Mouse (Mus musculus) ovary, postnatal 36 days (tissue): ENCODE measurements around the gene Stum.

Experiments
- DNase-seq: peaks from one replicate; pipeline ENCODE4 v3.0.0; 2022; ENCODE audit warnings: low spot score, mixed read lengths

The Stum gene

DNA sequence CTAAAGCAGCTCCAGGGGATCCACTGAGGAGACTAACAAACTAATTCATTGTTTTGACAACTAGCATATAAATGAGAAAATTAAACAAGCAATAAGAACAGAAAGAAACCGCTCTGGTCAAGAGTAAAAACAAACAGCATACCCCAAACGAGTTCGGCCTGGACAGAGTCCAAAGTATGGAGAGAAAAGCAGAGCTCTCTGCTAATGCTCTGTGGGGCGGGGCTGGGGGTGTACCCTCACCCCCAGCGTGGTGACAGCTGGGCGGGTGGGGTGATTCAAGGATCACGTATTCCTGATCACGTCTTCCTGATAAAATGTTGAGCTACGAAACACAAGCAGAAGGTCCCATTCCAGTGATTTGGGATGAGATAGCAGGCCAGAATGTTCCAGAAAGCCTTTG lies 9.5 kb upstream of the Stum start:
- no peak for DNase-seq

DNA sequence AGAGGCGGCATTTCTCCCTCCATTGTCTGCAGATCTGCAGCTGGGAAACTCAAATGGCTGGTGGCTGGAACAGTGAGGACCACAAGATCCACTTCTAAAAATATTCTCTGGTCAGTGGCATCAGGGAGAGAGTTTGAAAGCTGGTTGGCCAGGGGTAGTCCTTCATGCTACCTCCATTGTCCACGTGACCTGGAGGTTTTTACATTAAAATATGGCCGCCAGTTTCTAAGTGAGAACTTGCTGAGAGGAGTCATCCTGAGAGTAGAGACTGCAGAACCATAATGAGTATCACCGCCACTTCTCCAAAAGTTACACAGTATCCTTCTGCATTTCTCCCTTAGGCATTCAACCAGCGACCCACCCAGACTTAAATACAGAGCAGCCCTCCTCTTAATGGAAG lies 2.0 kb upstream of the Stum start:
- DNase-seq: no peak

DNA sequence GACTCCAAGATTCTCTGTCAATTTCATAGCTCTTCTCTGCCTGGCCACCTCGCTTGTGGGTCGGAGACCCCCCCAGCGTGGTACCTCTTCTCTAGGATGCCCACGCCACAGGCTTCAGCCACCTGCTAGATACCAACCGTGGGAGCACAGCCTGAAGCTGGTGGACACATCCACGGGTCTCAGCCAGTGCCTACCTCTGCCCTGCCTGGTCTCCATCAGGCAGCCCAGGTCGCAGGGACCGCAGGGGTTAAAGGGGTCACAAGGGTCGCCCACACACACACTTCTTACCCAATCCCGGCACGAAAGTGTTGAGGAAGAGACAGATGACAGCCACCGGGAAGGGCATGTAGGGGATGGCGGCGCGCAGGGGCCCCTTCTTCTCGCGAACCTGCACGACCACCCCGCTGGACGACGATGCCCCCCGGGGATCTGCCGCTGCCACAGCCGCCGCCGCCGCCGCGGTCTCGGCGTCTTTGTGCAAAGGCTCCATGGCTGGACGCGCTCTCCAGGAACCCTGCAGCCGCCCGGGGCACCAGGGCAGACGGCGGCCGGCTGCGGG lies 385 bp downstream of the Stum start:
- no peak for DNase-seq

DNA sequence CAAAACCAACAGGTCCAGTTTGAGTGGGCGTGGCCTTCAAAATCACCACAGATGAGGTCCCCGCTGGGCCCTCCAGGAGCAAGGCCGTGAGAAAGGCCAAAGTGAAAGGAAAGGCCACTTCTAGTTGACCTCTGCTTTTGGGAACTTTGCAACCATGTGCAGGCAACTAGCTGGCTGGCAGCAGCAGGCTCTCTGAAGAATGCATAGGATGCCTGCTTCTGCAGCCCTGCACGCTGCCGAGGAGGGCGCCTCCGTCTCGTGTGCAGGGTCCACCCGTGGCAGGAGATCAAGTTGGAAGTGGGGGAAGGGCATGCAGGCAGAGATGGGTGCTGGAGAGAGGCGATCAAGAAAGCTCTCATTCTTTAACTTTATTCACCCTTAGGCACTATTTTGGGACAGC lies 1.3 kb downstream of the Stum start:
- no peak for DNase-seq

DNA sequence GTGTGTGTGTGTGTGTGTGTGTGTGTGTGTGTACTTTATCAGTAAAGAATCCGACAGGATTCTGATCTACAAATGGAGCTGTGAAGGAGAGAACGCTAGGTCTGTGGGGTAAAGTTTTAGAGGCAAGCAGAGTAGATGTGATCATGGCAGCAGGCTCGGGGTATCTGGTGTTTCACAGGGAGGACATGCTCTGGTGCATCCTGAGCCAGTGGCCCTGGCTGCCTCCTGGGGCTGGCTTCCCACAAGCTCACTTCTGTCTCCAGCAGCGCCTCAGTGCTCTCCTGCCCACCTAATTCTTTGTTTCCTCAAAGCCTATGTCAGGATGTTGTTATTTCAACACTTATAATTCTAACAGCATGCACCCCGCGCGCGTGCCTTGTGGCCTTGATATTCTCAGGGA lies 2.0 kb downstream of the Stum start:
- DNase-seq: no peak

DNA sequence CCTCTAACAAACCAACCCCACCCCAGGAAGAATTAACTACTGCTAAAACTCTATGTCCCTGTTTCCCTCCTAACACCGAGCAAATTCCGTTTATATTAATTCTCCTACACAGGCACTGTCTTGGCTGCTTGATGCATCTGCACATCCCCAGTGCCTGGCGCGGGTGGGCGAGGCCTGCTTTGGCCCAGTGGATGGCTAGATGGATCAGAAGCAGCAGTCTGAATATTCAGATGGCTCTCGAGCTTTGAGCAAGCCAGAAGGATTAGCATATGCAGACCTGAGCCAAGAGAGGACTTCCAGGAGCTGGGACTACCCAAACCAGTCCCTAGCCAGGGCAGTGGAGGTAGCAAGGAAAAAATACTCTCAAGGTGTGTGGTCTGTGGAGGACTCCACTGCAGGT lies 3.0 kb downstream of the Stum start:
- DNase-seq: no peak

DNA sequence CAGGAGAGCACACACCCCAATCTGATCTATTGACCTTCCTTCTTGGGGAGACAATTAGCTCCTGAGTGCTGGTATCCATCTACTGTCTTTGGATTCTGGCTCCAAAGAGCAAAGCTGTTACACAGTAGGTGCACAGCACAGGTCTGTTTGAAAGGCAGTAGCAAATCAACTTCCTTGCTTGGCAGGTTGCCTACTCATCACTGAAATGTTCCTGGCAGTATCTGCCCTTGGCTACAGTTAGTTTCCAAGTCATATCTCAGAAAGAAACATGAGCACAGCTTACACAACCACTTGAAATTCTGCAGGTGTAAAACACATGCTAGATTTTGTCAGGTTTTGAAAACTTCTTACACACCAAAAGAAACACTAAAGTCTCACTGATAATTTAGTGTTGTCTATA lies 9.7 kb downstream of the Stum start:
- no peak for DNase-seq

DNA sequence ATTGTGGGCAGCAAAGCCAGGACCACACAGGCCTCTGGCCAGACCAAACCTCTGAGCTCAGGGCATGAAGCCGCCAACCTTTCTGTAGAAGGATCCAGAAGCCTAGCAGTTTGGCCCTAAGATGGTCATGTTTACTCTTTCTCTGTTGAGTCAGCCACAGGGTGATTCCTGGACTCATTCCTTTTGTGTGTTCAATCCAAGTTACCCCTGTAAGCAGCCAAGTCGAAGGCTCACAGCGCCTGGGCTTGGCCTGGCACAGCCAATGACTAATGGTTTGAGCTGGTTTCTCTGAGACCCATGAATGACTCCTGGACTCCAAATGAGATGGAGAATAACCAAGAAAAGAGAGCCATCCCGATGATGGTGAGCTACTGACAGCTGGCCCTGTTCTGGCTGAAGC lies 15.3 kb downstream of the Stum start:
- no peak for DNase-seq

DNA sequence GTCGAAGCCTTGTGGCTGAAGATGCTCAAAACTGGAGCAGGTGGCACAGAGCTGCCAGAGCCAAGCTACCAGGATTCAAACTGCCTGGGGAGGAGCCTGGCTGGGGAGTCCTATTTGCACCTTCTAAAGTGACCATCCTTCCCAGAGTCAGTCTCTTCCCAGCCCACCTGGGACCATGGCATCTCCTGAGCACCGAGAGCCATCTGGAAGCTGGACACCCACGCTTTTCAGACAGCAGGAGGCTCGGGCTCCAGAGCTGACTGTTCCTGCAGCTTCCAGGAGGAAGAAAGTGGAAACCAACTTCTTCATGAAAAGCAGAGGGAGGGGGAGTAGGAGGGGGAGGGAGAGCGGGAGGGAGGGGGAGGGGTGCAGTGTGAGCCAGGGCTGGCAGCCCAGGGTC lies 17.7 kb downstream of the Stum start:
- no peak for DNase-seq

DNA sequence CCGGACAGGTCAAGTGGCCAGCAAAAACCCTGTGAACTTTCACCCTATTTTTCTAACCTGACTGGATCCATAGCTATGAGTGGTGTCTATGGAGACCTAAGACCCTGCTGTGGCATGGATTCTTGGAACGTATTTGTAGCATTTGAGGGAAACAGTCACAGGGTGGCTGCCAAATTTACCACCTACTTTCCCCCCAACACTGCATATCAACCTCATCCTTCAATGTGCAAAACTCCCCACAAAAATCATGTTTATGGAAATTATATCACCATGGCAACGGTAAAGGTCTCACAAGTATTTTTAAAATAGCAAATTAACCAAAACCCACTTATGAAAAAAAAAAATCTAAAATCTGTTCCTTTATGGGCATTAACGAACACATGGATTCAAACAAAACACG lies 18.9 kb downstream of the Stum start:
- DNase-seq: no peak

DNA sequence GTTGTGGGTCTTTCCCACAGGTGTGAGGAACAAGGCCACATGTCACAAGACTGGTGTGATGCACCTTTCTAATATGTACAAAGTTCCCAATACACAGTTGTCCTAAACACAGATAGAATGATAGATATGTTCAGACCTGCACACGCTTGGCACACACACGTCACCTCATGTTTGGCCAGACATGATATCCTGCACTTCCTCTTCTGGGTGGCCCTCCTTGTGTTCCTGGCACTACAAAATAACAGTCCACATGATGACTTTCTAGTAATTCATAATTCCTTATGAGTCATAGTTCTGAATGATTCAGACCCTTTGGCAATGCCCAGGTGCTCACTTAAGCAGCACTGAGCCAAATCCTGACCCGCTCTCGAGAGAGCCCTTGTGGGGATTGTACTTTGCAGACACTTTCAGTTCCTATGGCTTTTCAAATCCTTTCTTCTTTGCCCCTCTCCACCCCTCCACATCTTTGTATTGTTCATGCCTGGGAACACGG lies 20.3 kb downstream of the Stum start:
- no peak for DNase-seq

DNA sequence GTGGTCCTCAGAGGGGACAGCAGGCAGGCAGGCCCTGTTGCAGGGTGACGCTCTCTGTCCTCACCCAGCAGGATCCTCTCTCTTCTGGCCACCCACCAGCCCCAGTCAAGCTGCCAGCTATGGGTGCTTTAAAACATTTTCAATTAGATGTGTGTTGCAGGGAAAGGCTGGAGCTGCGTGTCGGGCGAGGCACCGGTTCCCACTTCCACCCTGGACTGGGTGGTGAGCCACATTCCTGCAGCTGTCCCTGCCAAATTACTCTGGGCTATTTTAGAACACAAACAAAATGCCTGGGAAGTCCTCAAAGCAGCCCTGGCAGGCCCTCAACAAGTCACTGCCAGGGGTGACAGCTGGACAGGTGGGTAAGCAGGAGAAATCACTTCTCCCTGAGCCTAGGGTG lies 20.9 kb downstream of the Stum start:
- DNase-seq: no peak

DNA sequence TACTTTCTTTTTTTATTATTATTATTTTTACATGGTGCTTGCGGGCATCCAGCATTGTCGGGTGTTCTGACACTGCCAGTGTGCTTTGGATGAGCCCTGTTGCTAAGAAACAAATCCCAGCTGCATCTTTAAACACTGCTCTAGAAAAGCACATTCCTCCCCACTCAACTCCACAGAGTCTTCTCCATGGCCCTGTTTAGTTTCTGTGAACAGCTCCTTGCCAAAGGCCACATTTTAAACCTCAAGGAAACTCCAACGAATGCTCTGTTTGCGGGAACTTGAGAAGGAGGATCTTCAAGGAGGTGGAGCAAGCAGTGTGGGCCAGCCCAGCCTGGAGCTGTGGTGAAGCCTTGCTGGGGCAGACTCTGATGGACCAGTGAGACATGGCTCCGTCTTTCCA lies 22.6 kb downstream of the Stum start:
- no peak for DNase-seq

DNA sequence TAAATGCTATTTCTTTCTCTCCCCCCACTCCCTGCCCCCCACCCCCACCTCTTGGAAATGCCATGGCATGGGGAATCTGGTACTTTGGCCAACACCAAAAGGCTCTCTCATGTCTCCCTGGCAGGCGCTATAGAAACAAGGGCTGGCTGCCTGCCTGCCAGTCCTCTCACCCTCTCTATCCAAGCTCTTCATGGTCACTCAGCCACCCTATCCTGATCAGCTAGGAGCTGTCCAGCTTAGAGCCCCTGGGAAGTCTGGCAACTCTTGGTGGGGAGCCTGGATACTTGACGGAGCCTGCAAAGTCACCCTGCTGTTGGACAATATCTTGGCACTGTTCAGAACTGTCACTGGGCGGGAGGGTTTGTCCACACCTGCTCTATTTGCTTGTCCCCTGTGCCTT lies 24.6 kb downstream of the Stum start:
- peak; percentile 21 for DNase-seq

DNA sequence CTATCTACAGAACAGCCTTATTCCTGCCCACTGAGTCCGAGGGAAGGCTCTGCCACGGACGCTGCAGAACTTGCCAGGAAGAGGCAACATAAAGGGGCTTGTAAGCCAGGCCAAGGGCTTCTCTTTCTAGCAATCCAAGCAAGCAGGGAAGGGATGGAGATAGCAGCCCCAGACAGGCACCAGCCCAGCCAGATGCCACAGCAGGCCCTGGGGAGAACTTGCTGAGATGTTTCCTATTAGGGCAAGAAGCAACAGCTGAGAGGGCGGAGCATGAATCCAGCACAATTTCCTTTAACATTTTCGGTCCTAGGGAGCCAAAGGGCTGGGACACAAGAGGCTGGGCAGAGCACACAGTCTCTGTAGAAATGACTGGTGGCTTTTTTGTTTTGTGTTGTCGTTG lies 25.0 kb downstream of the Stum start:
- no peak for DNase-seq

DNA sequence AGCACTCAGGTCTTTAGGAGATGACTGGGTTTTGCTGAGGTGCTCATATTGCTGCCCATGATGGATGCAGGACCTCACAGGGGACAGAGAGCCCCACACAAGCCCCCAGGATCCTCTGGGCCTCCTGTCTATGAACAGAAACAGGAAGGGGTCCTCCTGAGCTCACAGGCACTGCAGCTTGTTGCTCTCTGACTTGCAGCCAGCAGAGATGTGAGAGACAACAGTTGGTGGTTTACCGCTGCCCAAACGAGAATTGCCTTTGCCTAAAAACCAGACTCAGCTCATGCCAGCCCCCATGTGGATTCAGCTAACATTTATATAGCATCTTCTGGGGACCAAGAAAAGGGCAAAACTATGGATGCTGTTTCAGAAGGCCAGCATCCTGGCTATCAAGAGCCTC lies 33.7 kb downstream of the Stum start:
- no peak for DNase-seq

DNA sequence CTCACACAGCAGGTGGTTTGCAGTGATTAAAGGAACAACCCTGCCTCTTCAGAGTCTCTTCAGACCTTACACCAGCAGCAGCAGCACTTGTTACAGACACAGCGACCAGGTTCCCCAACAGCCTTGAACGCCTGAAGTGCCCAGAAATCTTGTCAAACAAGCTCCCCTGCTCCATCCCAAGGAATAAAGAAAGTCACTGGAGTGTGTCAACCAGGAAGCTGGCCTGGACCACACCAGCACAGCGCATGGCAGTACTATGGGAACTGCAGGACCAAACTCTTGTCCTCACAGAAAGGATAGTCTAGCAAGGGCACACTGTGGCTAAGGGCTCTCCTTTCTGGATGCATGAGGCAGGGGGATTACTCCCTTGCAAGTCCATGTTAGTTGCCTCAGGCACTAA lies 38.9 kb downstream of the Stum start:
- no peak for DNase-seq

DNA sequence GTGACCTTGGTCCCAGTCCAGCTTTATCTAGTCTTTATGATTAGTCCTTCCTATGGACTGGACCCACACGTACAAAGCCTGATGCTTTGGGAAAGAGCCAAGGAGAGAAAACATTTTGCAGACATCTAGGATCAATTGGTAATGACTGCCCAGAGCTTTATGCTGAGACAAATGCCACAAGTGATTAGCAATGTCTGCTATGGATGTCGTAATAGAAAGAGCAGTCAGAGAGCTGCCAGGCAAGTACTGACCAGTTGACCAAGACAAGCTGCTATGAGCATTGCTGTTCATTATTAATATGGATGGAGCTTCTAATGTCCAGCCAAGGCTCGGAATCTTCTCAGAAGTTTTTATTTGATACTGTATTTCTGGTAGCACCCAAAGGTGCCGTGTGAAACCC lies 43.8 kb downstream of the Stum start:
- DNase-seq: no peak

DNA sequence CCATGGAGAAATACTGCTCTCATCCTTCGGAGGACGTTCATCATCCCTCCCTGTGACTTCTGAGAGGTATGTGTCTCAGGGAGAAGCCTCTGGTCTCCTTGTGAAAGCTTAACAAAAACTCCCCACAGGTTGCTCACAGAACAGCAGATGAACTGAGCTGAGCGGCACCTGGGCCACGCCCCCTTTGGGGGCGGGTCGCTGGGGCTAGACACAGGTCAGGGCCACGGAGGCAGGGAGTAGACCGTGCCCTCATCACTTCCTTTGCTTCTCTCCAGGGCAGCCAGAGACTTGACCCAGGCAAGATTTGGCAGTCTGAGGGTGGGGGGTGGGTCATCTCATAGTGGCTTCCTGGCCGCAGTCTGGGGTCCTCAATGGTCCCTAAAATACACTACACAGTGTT lies 48.4 kb downstream of the Stum start:
- no peak for DNase-seq

DNA sequence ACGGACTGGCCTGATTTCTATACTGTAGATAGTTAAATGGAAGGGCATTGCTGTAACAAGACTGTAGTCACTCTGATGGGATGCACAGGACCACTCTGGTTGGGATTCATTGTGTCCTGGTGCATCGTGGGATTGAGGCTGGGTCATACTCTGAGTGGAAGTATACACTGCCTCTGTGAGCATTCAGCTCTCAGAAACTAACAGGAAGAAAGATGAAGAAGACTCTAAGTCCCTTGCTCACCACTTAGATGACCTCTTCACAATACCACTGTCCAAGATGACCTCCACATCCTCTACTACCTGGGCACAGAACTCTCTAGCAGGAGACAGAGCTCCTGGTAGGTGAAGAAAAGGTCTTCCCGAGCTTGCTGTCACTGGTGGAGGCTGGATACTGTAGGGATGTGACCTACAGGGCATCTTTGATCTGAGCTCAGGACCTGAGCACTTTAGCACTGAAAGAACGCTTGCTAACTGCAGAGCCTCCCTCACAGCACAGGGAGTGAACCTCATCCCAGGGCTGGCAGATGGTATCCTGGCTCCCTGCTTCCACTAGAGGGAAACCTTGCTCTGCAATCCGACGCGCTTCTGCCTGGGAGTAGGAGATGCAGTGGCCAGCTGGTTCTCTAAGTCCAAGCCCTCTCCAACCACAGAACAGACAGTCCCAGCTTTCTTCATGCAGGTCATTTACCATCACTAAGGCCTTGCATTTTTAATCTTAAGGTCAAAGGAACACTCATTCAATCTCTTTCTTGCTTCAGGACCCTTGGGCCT lies 49.3 kb downstream of the Stum start:
- DNase-seq: peak; percentile 55

DNA sequence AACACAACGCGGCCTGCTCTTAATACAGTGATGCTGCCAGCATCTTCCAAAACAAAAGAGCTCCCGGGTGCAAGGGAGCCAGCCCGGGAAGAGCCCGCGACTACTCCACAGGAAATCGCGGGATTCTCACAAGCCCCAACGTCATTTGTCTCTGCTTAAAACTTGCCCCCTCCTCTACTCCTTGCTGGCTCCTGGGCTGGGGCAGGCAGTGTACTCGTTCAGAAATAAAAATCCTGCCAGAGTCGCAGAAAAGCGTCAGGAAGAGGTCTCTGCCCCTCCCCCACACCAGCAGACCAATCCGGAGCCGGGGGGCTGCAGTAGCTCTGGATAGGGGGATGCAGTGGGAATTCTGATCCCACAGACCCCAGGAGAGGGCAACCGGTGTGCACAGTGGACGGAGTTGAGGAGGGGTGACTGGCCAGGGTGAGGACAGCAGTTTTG lies 50.2 kb downstream of the Stum start:
- no peak for DNase-seq

DNA sequence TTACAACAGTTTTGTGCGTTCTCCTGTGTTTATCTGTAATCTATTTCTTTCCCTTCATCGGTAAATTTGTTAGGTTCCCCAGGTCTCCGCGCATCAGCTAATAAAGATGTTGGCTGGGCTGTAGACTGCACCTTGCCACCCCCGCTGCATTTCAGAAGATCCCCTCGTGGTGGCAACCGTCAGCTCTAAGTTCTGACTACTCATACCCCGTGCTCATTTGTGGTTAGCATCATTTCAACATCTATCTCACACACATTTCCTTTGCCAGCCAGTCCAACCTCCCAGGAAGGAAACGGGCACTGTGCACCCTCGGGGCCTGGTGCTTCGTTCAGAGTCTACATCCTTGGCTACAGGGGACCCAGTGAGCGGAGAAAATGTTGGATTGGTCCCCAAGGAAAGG lies 51.5 kb downstream of the Stum start:
- no peak for DNase-seq

DNA sequence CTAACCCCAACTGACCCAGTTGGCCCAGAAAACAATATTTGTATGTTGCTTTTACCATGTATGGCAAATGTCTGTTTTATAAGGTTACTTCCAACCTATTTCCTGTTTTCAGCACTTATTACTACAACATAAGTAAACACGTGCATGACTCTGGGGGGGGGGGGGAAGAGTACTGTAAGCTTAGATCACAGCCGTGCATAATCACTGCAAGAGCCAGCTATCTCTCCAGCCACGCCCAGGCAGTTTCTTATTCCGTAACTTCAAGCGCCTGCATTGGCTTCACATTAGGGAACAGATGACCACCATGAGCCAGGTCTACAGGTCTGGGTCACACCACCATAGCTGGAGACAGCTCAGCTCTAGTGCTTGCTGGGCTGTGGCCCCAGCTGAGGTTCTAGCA lies 53.5 kb downstream of the Stum start:
- DNase-seq: no peak

DNA sequence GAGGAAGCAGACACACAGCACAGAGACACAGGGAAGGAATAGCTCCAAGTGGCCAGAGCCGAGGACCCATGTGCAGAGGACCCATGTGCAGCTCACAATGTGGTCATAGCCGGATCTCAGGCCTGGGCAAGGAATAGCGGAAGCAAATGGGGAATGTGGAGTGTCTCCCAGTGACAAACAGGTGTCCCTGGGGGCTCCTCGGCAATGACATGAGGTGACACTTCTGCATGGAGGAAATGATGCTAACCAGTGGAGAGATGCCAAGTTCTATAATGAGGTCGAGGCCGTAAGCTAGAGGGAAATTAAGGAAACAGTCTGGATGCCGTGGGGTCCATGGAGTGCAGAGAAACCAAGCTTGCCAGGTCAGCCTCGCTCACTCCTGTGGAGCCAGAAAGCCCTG lies 54.4 kb downstream of the Stum start:
- DNase-seq: no peak
